ENCODE assay signal across 9 mouse cellular contexts in the genomic region with DNA sequence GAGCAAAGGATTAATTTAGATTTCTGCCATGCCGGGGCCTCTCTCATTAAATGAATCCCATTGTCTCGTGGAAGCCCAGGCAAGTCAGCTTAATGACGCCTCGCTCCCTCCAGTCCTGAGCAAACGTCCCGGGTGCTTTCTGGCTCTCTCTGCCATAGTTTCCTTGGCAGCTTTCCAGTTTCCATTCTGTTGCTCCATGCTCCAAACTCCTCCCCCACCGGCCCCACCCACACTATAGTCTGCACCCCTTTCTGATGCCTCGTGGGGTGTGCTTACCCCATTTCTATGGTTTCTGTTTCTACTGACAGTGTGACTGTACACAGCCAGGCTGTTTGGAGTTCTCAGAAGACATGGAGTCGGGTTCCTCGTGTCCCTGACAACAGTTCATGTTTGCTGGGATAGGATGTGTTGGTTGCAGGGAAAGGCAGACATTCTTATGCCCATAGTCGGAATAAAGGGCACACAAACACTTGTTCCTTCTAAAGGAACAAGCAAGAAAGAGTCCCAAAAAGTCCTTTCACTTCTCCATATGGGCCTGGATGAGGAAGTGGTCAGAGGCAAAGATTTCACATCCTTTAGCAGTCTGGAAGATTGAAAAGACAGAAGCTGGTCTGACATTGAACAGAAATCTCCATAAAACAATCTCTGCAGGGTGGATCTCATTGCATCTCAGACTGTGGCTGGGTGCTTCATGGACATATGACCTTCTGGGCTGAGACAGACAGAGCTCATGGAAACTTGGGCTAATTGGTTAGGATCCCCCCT. TPM values are rescaled to one million over a fixed set of nuclear protein-coding genes. Genes with fewer than 3 reads are reported as not detected.
DNase-seq lines count a peak whose midpoint lies in the region; ATAC-seq and TF ChIP-seq lines count a peak whose summit lies in the region.
"Had no signal": no experiment of that assay in that cellular context is flagged by ENCODE, and none has a peak within 500 bp of the region (broad histone marks: within the 10 kb centered on the region; RNA-seq: fewer than 3 reads in every experiment).

No protein-coding gene starts in this region.

- H3K4me2 ChIP-seq in limb, embryonic 14.5 days (replicated peaks; ENCODE audit: low read depth, low read length, severe bottlenecking) = peak overlapping the region; percentile 35

- no peak for TF ChIP-seq POLR2A in limb, embryonic 14.5 days (IDR thresholded peaks at IDR 0.05; ENCODE audit: borderline replicate concordance, extremely low read depth, insufficient read depth, insufficient read length)

- WGBS in heart, embryonic 10.5 days = 48% methylated on average over 11 of the region's 11 CpGs
- 12% methylated on average over 11 of the region's 11 CpGs for WGBS in limb, embryonic 14.5 days

- H3K27ac ChIP-seq in heart, embryonic 10.5 days = peak overlapping the region; percentile 82
- peak overlapping the region; percentile 96 for H3K27ac ChIP-seq in limb, embryonic 14.5 days (replicated peaks; ENCODE audit: low read depth, low read length)

- no peaks in the 10 kb centered on the region for H3K27me3 ChIP-seq in heart, embryonic 10.5 days (ENCODE audit: insufficient read depth, poor library complexity, severe bottlenecking)
- no peaks in the 10 kb centered on the region for H3K27me3 ChIP-seq in limb, embryonic 14.5 days (ENCODE audit: control insufficient read depth, insufficient read depth, low read length)

- DNase-seq in layer of hippocampus, adult 11-12 months (ENCODE audit: low spot score) = peak; percentile 78
- DNase-seq in layer of hippocampus, postnatal 25 days (ENCODE audit: extremely low spot score in 1 of 2, low spot score in 1 of 2) = no peak
- DNase-seq in c-Kit-positive CD71-negative TER-119-negative erythroid progenitor cells, embryonic 14.5 days (ENCODE audit: low read depth) = peak; percentile 23
- no peak for DNase-seq in heart, embryonic 10.5 days (ENCODE audit: low spot score)
- DNase-seq in kidney, adult 8-10 months = peak; percentile 62 to 67
- peak; percentile 94 for DNase-seq in limb, embryonic 14.5 days (ENCODE audit: low spot score)
- peak; percentile 66 to 77 for DNase-seq in monocyte, adult 2 months (ENCODE audit: low read depth in 1 of 2, low spot score in 2 of 2)
- no peak for DNase-seq in thymus, adult 18-20 months

- H3K9me3 ChIP-seq in heart, embryonic 10.5 days = no peaks in the 10 kb centered on the region
- H3K9me3 ChIP-seq in limb, embryonic 14.5 days (ENCODE audit: control insufficient read depth, low read length) = no peaks in the 10 kb centered on the region

- ATAC-seq in limb, embryonic 14.5 days (ENCODE audit: low FRiP score, low read depth) = peak; percentile 76

- H3K9ac ChIP-seq in limb, embryonic 14.5 days (ENCODE audit: low read depth, low read length, severe bottlenecking) = peak overlapping the region; percentile 13; the same call in 1 of the 2 replicates

- peaks cover 61% of the 10 kb centered on the region for H3K4me1 ChIP-seq in heart, embryonic 10.5 days
- peaks cover 57% of the 10 kb centered on the region for H3K4me1 ChIP-seq in limb, embryonic 14.5 days (ENCODE audit: control insufficient read depth, insufficient read depth, low read length)

- no peak overlapping the region for H3K4me3 ChIP-seq in heart, embryonic 10.5 days
- no peak overlapping the region for H3K4me3 ChIP-seq in limb, embryonic 14.5 days (replicated peaks; ENCODE audit: low read length)

- no peaks in the 10 kb centered on the region for H3K36me3 ChIP-seq in heart, embryonic 10.5 days
- no peaks in the 10 kb centered on the region for H3K36me3 ChIP-seq in limb, embryonic 14.5 days (ENCODE audit: control insufficient read depth, insufficient read depth, low read length)
- H3K36me3 ChIP-seq: G1E had no signal

RNA-seq across cellular contexts. Expression of gene Sulf2, which starts 25.5 kb away (rescaled TPM):
- 100 to 1,000 TPM; 127 to 137 TPM for total RNA-seq in layer of hippocampus, postnatal 25 days (2021)
- polyA plus RNA-seq in heart, embryonic 10.5 days (2016; fragmentation: Nextera tagmentation; extraction: Ambion mirVana) = 94.7 and 103 TPM in 2 replicates
- 294 and 361 TPM in 2 replicates for polyA plus RNA-seq in limb, embryonic 14.5 days (2012; rRNA removed)
- 200 and 235 TPM in 2 replicates for polyA plus RNA-seq in limb, embryonic 14.5 days (2014; fragmentation: Nextera tagmentation; extraction: Ambion mirVana)
- polyA plus RNA-seq: G1E had no signal

Comparison
In these comparisons a context has a peak if more than half of its experiments do, and no peak if none do; other contexts are left out.
1. DNase-seq: peak in layer of hippocampus, adult 11-12 months (single experiment), c-Kit-positive CD71-negative TER-119-negative erythroid progenitor cells, embryonic 14.5 days (single experiment), kidney, adult 8-10 months (2 of 2), limb, embryonic 14.5 days (single experiment) and monocyte, adult 2 months (2 of 2); none in layer of hippocampus, postnatal 25 days (0 of 2), heart, embryonic 10.5 days (single experiment) and thymus, adult 18-20 months (0 of 2).